Mouse (Mus musculus) liver, embryonic 12.5 days (tissue): ENCODE data around the gene Il2rg. TPM values are rescaled to one million over a fixed set of nuclear protein-coding genes. Genes with fewer than 3 reads are reported as not detected.

Experiments used
- ATAC-seq: fragments of 200-750 bp; cut with Nextera tagmentation; 2 replicates; pipeline ENCODE4 v1.8.0; 2017; ENCODE audit warnings: moderate number of reproducible peaks, mild to moderate bottlenecking, moderate library complexity
- H3K27ac ChIP-seq: fragments of 300-500 bp; sonication (generic); 2 replicates; pipeline ENCODE4 v1.5.1; 2016; ENCODE audit warnings: mild to moderate bottlenecking
- H3K27me3 ChIP-seq: fragments of 300-500 bp; sonication (generic); replicated peaks from 2 replicates; pipeline ENCODE4 v1.6.1; 2016; ENCODE audit warnings: mild to moderate bottlenecking, moderate library complexity
- H3K36me3 ChIP-seq: fragments of 300-500 bp; sonication (generic); 2 replicates; pipeline ENCODE4 v1.6.1; 2016; ENCODE audit warnings: mild to moderate bottlenecking, moderate library complexity
- H3K4me1 ChIP-seq: fragments of 300-500 bp; sonication (generic); 2 replicates; pipeline ENCODE4 v1.6.1; 2016
- H3K4me2 ChIP-seq: fragments of 300-500 bp; sonication (generic); 2 replicates; pipeline ENCODE4 v1.6.1; 2016; ENCODE audit warnings: mild to moderate bottlenecking, moderate library complexity
- H3K4me3 ChIP-seq: fragments of 300-500 bp; sonication (generic); 2 replicates; pipeline ENCODE4 v1.5.1; 2016; ENCODE audit warnings: mild to moderate bottlenecking, moderate library complexity
- H3K9ac ChIP-seq: fragments of 300-500 bp; sonication (generic); 2 replicates; pipeline ENCODE4 v1.6.1; 2016; ENCODE audit warnings: mild to moderate bottlenecking, moderate library complexity
- H3K9me3 ChIP-seq: fragments of 300-500 bp; sonication (generic); replicated peaks from 2 replicates; pipeline ENCODE4 v1.6.1; 2016; ENCODE audit warnings: mild to moderate bottlenecking, moderate library complexity
- WGBS: fragments of 180-500 bp; shearing (Covaris S2); methylation state at CpG from one replicate; pipeline ENCODE4 v1.1.7; 2016; ENCODE audit not compliant: insufficient replicate concordance; 5-methylcytosine and 5-hydroxymethylcytosine counted together
- polyA plus RNA-seq: library from polyadenylated mRNA; unstranded; fragments of >200 nt; fragmentation: Nextera tagmentation; extraction: Ambion mirVana; gene quantifications from 2 replicates; pipeline ENCODE4 v1.2.1, GENCODE M21; 2016

Gene Il2rg
- polyA plus RNA-seq, 1 experiment from 2014 or later, result 11.9 TPM

GRCm38 (mm10) chrX:101254740-101255139 lies 13.3 kb downstream of the Il2rg start:
- 5% methylated on average over 26 of the region's 26 CpGs for WGBS
- H3K27me3 ChIP-seq, result peaks cover 13% of the 10 kb centered on the region; the same call in 1 of the 2 replicates
- peak overlapping the region; percentile 68 for H3K4me3 ChIP-seq
- peak; percentile 24 for ATAC-seq
- peaks cover 20% of the 10 kb centered on the region for H3K36me3 ChIP-seq
- peak overlapping the region; percentile 81 for H3K9ac ChIP-seq
- H3K4me2 ChIP-seq, result peak overlapping the region; percentile 78
- peaks cover 18% of the 10 kb centered on the region; the same call in 1 of the 2 replicates for H3K4me1 ChIP-seq
- H3K9me3 ChIP-seq, result no peaks in the 10 kb centered on the region; the same call in 1 of the 2 replicates
- peak overlapping the region; percentile 84 for H3K27ac ChIP-seq

DNA sequence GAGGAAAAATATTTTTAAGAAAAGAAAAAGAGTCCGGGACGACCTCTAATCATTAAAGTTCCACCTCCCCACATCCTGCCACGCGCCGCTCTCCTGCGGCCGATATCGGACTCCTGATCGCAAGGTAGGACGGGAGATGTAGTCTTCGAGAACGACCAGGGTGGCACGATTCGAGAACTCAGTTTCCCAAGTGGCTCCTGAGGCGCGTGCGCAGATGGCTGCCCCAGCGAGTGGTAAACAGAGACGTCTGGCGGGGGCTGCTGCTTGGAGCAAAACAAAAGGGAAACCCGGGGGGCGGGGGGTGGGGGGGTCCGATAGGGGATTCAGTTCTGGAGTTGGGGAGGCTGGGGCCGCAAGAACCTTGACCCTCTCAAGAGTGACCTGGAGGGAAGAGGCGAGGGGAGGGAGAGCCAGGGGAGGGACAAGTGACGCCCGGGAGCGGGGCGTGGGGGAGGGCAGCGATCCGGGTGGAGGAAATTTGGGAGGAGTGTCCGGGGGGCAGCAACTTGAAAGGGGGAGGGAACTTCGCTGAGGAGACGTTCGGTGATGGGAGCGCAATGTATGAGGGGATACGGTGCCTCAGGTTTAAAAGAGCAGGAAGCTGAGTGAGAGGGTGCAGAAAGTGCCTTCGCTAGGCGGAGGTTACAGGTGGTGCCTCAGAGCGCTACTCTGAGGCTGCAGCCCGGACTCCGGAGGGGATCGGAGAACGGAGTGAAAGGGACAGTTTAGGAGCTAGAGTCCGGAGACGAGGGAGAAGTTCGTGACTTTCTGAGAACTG lies 13.9 kb downstream of the Il2rg start, which contains the start of gene Foxo4:
TSS of gene Foxo4 (plus strand) at position 577 of the 778 bp plus-strand sequence.
- H3K27me3 ChIP-seq, result peaks cover 13% of the 10 kb centered on the region; the same call in 1 of the 2 replicates
- H3K27ac ChIP-seq, result peak within 1 kb of the TSS; percentile 84
- 8% methylated on average over 47 of the region's 47 CpGs for WGBS
- H3K4me2 ChIP-seq, result peak within 1 kb of the TSS; percentile 78
- peak within 1 kb of the TSS; percentile 68 for H3K4me3 ChIP-seq
- peaks cover 18% of the 10 kb centered on the region; the same call in 1 of the 2 replicates for H3K4me1 ChIP-seq
- H3K36me3 ChIP-seq, result peaks cover 15% of the 10 kb centered on the region
- H3K9me3 ChIP-seq, result no peaks in the 10 kb centered on the region; the same call in 1 of the 2 replicates
- peak within 1 kb of the TSS; percentile 81 for H3K9ac ChIP-seq
- ATAC-seq, result peak; percentile 93

- H3K4me1 ChIP-seq, result no peaks in the 10 kb centered on the region
- H3K9ac ChIP-seq, result no peak overlapping the region
- peaks cover 19% of the 10 kb centered on the region; the same call in 1 of the 2 replicates for H3K27me3 ChIP-seq
- no peak overlapping the region for H3K4me3 ChIP-seq
- H3K36me3 ChIP-seq, result no peaks in the 10 kb centered on the region
- no peaks in the 10 kb centered on the region for H3K9me3 ChIP-seq
- no peak for ATAC-seq
- 5% methylated on average over 1 of the region's 1 CpGs for WGBS
- no peak overlapping the region for H3K27ac ChIP-seq
- H3K4me2 ChIP-seq, result no peak overlapping the region
These were observed 23.0 kb downstream of the Il2rg start for GRCm38 (mm10) chrX:101245011-101245410.

DNA sequence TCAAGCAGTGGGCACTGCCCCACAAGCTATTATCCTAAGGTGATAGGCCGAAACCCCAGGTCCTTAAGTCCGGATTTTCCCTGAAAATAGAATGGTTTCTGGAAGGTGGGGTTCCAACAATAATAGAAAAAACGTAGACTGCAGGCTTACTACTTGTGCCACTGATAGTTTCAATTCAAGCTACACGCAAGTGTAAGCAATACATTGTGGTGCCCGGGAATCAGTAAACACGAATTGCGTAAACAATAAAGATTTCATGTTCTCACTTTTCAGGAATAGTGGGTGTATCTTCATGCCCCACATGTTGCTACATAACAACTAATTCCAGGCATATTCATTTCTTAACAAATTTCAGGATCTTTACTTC lies 45.3 kb downstream of the Il2rg start:
- peak overlapping the region; percentile 69 for H3K4me3 ChIP-seq
- H3K9ac ChIP-seq, result no peak overlapping the region; the same call in 1 of the 2 replicates
- H3K4me1 ChIP-seq, result no peaks in the 10 kb centered on the region; the same call in 1 of the 2 replicates
- peaks cover 20% of the 10 kb centered on the region for H3K27me3 ChIP-seq
- ATAC-seq, result no peak
- H3K27ac ChIP-seq, result no peak overlapping the region
- 27% methylated on average over 7 of the region's 7 CpGs for WGBS
- H3K36me3 ChIP-seq, result no peaks in the 10 kb centered on the region
- no peaks in the 10 kb centered on the region for H3K9me3 ChIP-seq
- peak overlapping the region; percentile 70 for H3K4me2 ChIP-seq

GRCm38 (mm10) chrX:101221834-101222795 lies 45.9 kb downstream of the Il2rg start, which contains the start of gene Snx12:
Snx12 (minus strand) TSS chrX:101222563.
- H3K9ac ChIP-seq, result peak within 1 kb of the TSS; percentile 69
- H3K4me3 ChIP-seq, result peak within 1 kb of the TSS; percentile 69
- WGBS, result 7% methylated on average over 55 of the region's 55 CpGs
- H3K36me3 ChIP-seq, result no peaks in the 10 kb centered on the region
- H3K4me2 ChIP-seq, result peak within 1 kb of the TSS; percentile 70
- ATAC-seq, result peak; percentile 94
- no peaks in the 10 kb centered on the region for H3K9me3 ChIP-seq
- no peaks in the 10 kb centered on the region; the same call in 1 of the 2 replicates for H3K4me1 ChIP-seq
- H3K27me3 ChIP-seq, result peaks cover 18% of the 10 kb centered on the region
- peak within 1 kb of the TSS; percentile 45 for H3K27ac ChIP-seq

Other genes starting within 250 kb of the Il2rg start
- gene Tex11, start 208.6 kb downstream of the Il2rg start, polyA plus RNA-seq, result 0.11 and 0.12 TPM in 2 replicates
- 1.7 TPM in 2 replicates for gene Slc7a3, start 182.2 kb downstream of the Il2rg start, polyA plus RNA-seq
- gene Snx12, start 45.7 kb downstream of the Il2rg start, polyA plus RNA-seq, result 22.0 and 23.0 TPM in 2 replicates
- gene Foxo4, start 13.7 kb downstream of the Il2rg start, polyA plus RNA-seq, result 1.2 and 1.4 TPM in 2 replicates
- not detected in 2 replicates for gene Gm614, start 4.3 kb downstream of the Il2rg start, polyA plus RNA-seq
- gene Gm20489, start 768 bp upstream of the Il2rg start, polyA plus RNA-seq, result not detected in 2 replicates
- 24.8 and 28.5 TPM in 2 replicates for gene Med12, start 5.8 kb upstream of the Il2rg start, polyA plus RNA-seq
- gene Nlgn3, start 30.9 kb upstream of the Il2rg start, polyA plus RNA-seq, result 0.08 and 0.20 TPM in 2 replicates
- gene Gjb1, start 108.1 kb upstream of the Il2rg start, polyA plus RNA-seq, result 39.3 and 40.7 TPM in 2 replicates
- gene Zmym3, start 152.6 kb upstream of the Il2rg start, polyA plus RNA-seq, result 9.4 and 10.9 TPM in 2 replicates
- gene Nono, start 161.1 kb upstream of the Il2rg start, polyA plus RNA-seq, result 193 and 200 TPM in 2 replicates
- gene Itgb1bp2, start 180.8 kb upstream of the Il2rg start, polyA plus RNA-seq, result 1.2 and 1.3 TPM in 2 replicates